Mouse (Mus musculus) heart, adult 2 months (tissue): ENCODE results near the gene Gm42906.

ENCODE experiments used
- CTCF ChIP-seq: fragments of 200-600 bp; IDR thresholded peaks from 2 replicates; pipeline ENCODE4 v1.8.1; 2022; ENCODE audit warnings: antibody characterized with exemption, mild to moderate bottlenecking, moderate library complexity
- EP300 ChIP-seq: fragments of 200-500 bp; IDR thresholded peaks from 2 replicates; pipeline ENCODE4 v1.6.1; 2011; ENCODE audit warnings: low read depth, low read length, control low read depth; ENCODE audit not compliant: insufficient read depth
- POLR2A ChIP-seq: fragments of 200-500 bp; IDR thresholded peaks from 2 replicates; pipeline ENCODE4 v1.6.1; 2011; ENCODE audit warnings: mild to moderate bottlenecking, low read depth, low read length, control low read depth; ENCODE audit not compliant: insufficient read depth

- TF ChIP-seq POLR2A, result no peak
- no peak for TF ChIP-seq CTCF
- TF ChIP-seq EP300, result no peak
Measured at GRCm38 (mm10) chr5:151090996-151091395, 337.0 kb downstream of the Gm42906 start.
